Mouse (Mus musculus) bone marrow, adult 2 months (tissue): Measurements from ENCODE around the gene Amotl1.

Experiments used
- CTCF ChIP-seq: fragments of 200-500 bp; IDR thresholded peaks from 2 replicates; pipeline ENCODE4 v1.5.1; 2011; ENCODE audit warnings: low read length, control low read depth; ENCODE audit not compliant: control insufficient read depth, insufficient read depth
- POLR2A ChIP-seq: fragments of 200-500 bp; IDR thresholded peaks from 2 replicates; pipeline ENCODE4 v1.6.1; 2011; ENCODE audit warnings: low read depth, mild to moderate bottlenecking, control low read depth, low read length, borderline replicate concordance; ENCODE audit not compliant: control insufficient read depth

DNA sequence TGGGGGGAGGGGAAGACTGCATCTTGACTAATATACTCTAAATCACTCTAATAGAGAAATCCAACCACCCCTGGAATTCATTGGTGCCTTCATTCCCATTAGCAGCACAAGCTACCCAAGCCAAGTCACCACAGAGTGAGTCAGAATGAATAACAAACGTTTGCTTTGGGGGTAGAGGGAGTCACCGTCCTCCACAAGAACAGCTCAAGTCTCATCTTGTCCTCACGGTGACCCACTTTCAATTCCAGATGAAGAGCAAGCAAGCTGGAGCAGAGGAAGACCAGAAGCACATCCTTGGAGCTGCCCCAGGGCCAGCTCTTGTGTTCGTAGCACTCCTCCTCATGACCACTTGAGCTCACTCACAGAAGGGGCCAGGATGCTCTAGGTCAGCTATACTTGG lies 56.2 kb downstream of the Amotl1 start:
- no peak for TF ChIP-seq CTCF
- TF ChIP-seq POLR2A: no peak
